Mouse (Mus musculus): ENCODE results near the gene Grik3.

GRCm38 (mm10) chr4:125484131-125484530 is 6.4 kb upstream of the Grik3 start:
- TF ChIP-seq TAL1 (IDR thresholded peaks at IDR 0.05; ENCODE audit: low read length) (no peak), GATA1 (IDR thresholded peaks at IDR 0.05; ENCODE audit: low read length) (no peak)
